Mouse (Mus musculus) stomach, embryonic 14.5 days (tissue): ENCODE measurements around the gene Prkcg. TPM values are rescaled to one million over a fixed set of nuclear protein-coding genes. Genes with fewer than 3 reads are reported as not detected.

Experiments used
- ATAC-seq: fragments of 200-750 bp; cut with Nextera tagmentation; 2 replicates; pipeline ENCODE4 v1.8.0; 2017; ENCODE audit warnings: low read depth, moderate TSS enrichment; ENCODE audit not compliant: insufficient number of reproducible peaks, insufficient read depth, low FRiP score
- H3K27ac ChIP-seq: fragments of 300-500 bp; sonication (generic); 2 replicates; pipeline ENCODE4 v1.5.1; 2014; ENCODE audit warnings: mild to moderate bottlenecking, low read length, moderate library complexity, mixed read lengths
- H3K27me3 ChIP-seq: fragments of 300-500 bp; sonication (generic); 2 replicates; pipeline ENCODE4 v1.6.1; 2014; ENCODE audit warnings: low read length, control low read depth, mixed read lengths; ENCODE audit not compliant: control insufficient read depth, insufficient read depth
- H3K36me3 ChIP-seq: fragments of 300-500 bp; sonication (generic); 2 replicates; pipeline ENCODE4 v1.6.1; 2014; ENCODE audit warnings: mild to moderate bottlenecking, control low read depth, low read length, moderate library complexity, mixed read lengths; ENCODE audit not compliant: control insufficient read depth, insufficient read depth
- H3K4me1 ChIP-seq: fragments of 300-500 bp; sonication (generic); 2 replicates; pipeline ENCODE4 v1.6.1; 2014; ENCODE audit warnings: low read length, control low read depth, mixed read lengths; ENCODE audit not compliant: control insufficient read depth, insufficient read depth
- H3K4me2 ChIP-seq: fragments of 300-500 bp; sonication (generic); replicated peaks from 2 replicates; pipeline ENCODE4 v1.6.1; 2014; ENCODE audit warnings: low read depth, low read length, control low read depth
- H3K4me3 ChIP-seq: fragments of 300-500 bp; sonication (generic); 2 replicates; pipeline ENCODE4 v1.5.1; 2014; ENCODE audit warnings: low read depth, low read length, control low read depth
- H3K9ac ChIP-seq: fragments of 300-500 bp; sonication (generic); replicated peaks from 2 replicates; pipeline ENCODE4 v1.6.1; 2014; ENCODE audit warnings: low read depth, mild to moderate bottlenecking, control low read depth, low read length, moderate library complexity, mixed read lengths
- H3K9me3 ChIP-seq: fragments of 300-500 bp; sonication (generic); 2 replicates; pipeline ENCODE4 v1.6.1; 2016; ENCODE audit warnings: low read depth, low read length, control low read depth; ENCODE audit not compliant: control insufficient read depth
- WGBS: fragments of 180-500 bp; shearing (Covaris S2); extraction: QIAGEN DNeasy Blood & Tissue Kit; methylation state at CpG from one replicate; pipeline ENCODE4 v1.1.7; 2014; 5-methylcytosine and 5-hydroxymethylcytosine counted together
- polyA plus RNA-seq: library from polyadenylated mRNA; unstranded; fragments of >200 nt; fragmentation: Nextera tagmentation; extraction: Ambion mirVana; gene quantifications from 2 replicates; pipeline ENCODE4 v1.2.1, GENCODE M21; 2014

Prkcg gene
- polyA plus RNA-seq, 1 experiment from 2014 or later, result 0.75 TPM

GRCm38 (mm10) chr7:3347366-3348287, 58.6 kb downstream of the Prkcg start:
- 69% methylated on average over 20 of the region's 20 CpGs for WGBS
- no peaks in the 10 kb centered on the region for H3K27me3 ChIP-seq
- H3K36me3 ChIP-seq, result peaks cover 4% of the 10 kb centered on the region; the same call in 1 of the 2 replicates
- H3K4me2 ChIP-seq, result no peak overlapping the region
- no peak overlapping the region for H3K4me3 ChIP-seq
- no peak for ATAC-seq
- no peaks in the 10 kb centered on the region for H3K4me1 ChIP-seq
- H3K9me3 ChIP-seq, result no peaks in the 10 kb centered on the region
- H3K27ac ChIP-seq, result no peak overlapping the region
- no peak overlapping the region for H3K9ac ChIP-seq

- H3K9ac ChIP-seq, result no peak overlapping the region
- no peaks in the 10 kb centered on the region for H3K4me1 ChIP-seq
- 67% methylated on average over 5 of the region's 5 CpGs for WGBS
- no peak overlapping the region for H3K27ac ChIP-seq
- no peaks in the 10 kb centered on the region for H3K9me3 ChIP-seq
- H3K4me2 ChIP-seq, result no peak overlapping the region
- ATAC-seq, result no peak
- no peak overlapping the region for H3K4me3 ChIP-seq
- no peaks in the 10 kb centered on the region for H3K27me3 ChIP-seq
- peaks cover 4% of the 10 kb centered on the region; the same call in 1 of the 2 replicates for H3K36me3 ChIP-seq
Observed at GRCm38 (mm10) chr7:3348326-3348725, 59.3 kb downstream of the Prkcg start.

GRCm38 (mm10) chr7:3349775-3350174, 60.8 kb downstream of the Prkcg start:
- H3K27ac ChIP-seq, result no peak overlapping the region
- no peak overlapping the region for H3K9ac ChIP-seq
- no peaks in the 10 kb centered on the region for H3K9me3 ChIP-seq
- no peaks in the 10 kb centered on the region for H3K27me3 ChIP-seq
- no peak for ATAC-seq
- H3K36me3 ChIP-seq, result peaks cover 4% of the 10 kb centered on the region; the same call in 1 of the 2 replicates
- no peaks in the 10 kb centered on the region for H3K4me1 ChIP-seq
- H3K4me2 ChIP-seq, result no peak overlapping the region
- WGBS, result 90% methylated on average over 9 of the region's 9 CpGs
- H3K4me3 ChIP-seq, result no peak overlapping the region

GRCm38 (mm10) chr7:3351536-3351935, 62.6 kb downstream of the Prkcg start:
- no peaks in the 10 kb centered on the region for H3K9me3 ChIP-seq
- WGBS, result 91% methylated on average over 1 of the region's 1 CpGs
- no peak for ATAC-seq
- H3K27ac ChIP-seq, result no peak overlapping the region
- no peak overlapping the region for H3K9ac ChIP-seq
- no peaks in the 10 kb centered on the region for H3K27me3 ChIP-seq
- no peak overlapping the region for H3K4me3 ChIP-seq
- no peak overlapping the region for H3K4me2 ChIP-seq
- 0 out of 2 replicates have a peak, but pooled peaks cover 4% of the 10 kb centered on the region for H3K36me3 ChIP-seq
- no peaks in the 10 kb centered on the region for H3K4me1 ChIP-seq

- H3K9me3 ChIP-seq, result no peaks in the 10 kb centered on the region
- H3K4me1 ChIP-seq, result no peaks in the 10 kb centered on the region
- no peaks in the 10 kb centered on the region; the same call in 1 of the 2 replicates for H3K36me3 ChIP-seq
- no peak overlapping the region for H3K4me2 ChIP-seq
- 83% methylated on average over 6 of the region's 6 CpGs for WGBS
- no peaks in the 10 kb centered on the region for H3K27me3 ChIP-seq
- no peak overlapping the region for H3K9ac ChIP-seq
- no peak overlapping the region for H3K4me3 ChIP-seq
- no peak overlapping the region for H3K27ac ChIP-seq
- no peak for ATAC-seq
Observed at GRCm38 (mm10) chr7:3354850-3355249, 65.9 kb downstream of the Prkcg start.

- H3K27ac ChIP-seq, result no peak overlapping the region
- H3K9me3 ChIP-seq, result no peaks in the 10 kb centered on the region
- no peak overlapping the region for H3K9ac ChIP-seq
- no peak overlapping the region for H3K4me3 ChIP-seq
- H3K4me2 ChIP-seq, result no peak overlapping the region
- H3K27me3 ChIP-seq, result no peaks in the 10 kb centered on the region
- ATAC-seq, result no peak
- peaks cover 4% of the 10 kb centered on the region; the same call in 1 of the 2 replicates for H3K36me3 ChIP-seq
- H3K4me1 ChIP-seq, result no peaks in the 10 kb centered on the region
- WGBS, result 90% methylated on average over 1 of the region's 1 CpGs
Observed at GRCm38 (mm10) chr7:3360678-3361077, 71.7 kb downstream of the Prkcg start.

GRCm38 (mm10) chr7:3365547-3366279, 76.7 kb downstream of the Prkcg start:
- H3K9ac ChIP-seq, result no peak overlapping the region
- no peak overlapping the region for H3K4me3 ChIP-seq
- peaks cover 7% of the 10 kb centered on the region; the same call in 1 of the 2 replicates for H3K36me3 ChIP-seq
- H3K4me1 ChIP-seq, result 0 out of 2 replicates have a peak, but pooled peaks cover 6% of the 10 kb centered on the region
- H3K27ac ChIP-seq, result no peak overlapping the region
- H3K4me2 ChIP-seq, result no peak overlapping the region
- 39% methylated on average over 11 of the region's 11 CpGs for WGBS
- H3K9me3 ChIP-seq, result no peaks in the 10 kb centered on the region
- no peak for ATAC-seq
- H3K27me3 ChIP-seq, result no peaks in the 10 kb centered on the region

GRCm38 (mm10) chr7:3366705-3367516, 77.9 kb downstream of the Prkcg start:
- H3K36me3 ChIP-seq, result peaks cover 7% of the 10 kb centered on the region; the same call in 1 of the 2 replicates
- no peak overlapping the region for H3K4me3 ChIP-seq
- no peaks in the 10 kb centered on the region for H3K9me3 ChIP-seq
- no peak overlapping the region for H3K9ac ChIP-seq
- ATAC-seq, result no peak
- WGBS, result 20% methylated on average over 42 of the region's 42 CpGs
- H3K4me1 ChIP-seq, result 0 out of 2 replicates have a peak, but pooled peaks cover 6% of the 10 kb centered on the region
- no peak overlapping the region for H3K27ac ChIP-seq
- no peaks in the 10 kb centered on the region for H3K27me3 ChIP-seq
- H3K4me2 ChIP-seq, result no peak overlapping the region; the same call in 1 of the 2 replicates
